Mouse (Mus musculus) midbrain, embryonic 14.5 days (tissue): Measurements from ENCODE around the gene Zzz3. TPM values are rescaled to one million over a fixed set of nuclear protein-coding genes. Genes with fewer than 3 reads are reported as not detected.
A peak's percentile ranks its signal among the peaks of the same experiment; 100 is the strongest.

Experiments
- ATAC-seq: fragments of 200-750 bp; cut with Nextera tagmentation; 2 replicates; pipeline ENCODE4 v1.8.0; 2017; ENCODE audit warnings: moderate number of reproducible peaks, moderate library complexity; ENCODE audit not compliant: low FRiP score, low TSS enrichment
- DNase-seq: peaks from one replicate; pipeline ENCODE4 v3.0.0-alpha.2; 2015
- H3K27ac ChIP-seq: fragments of 300-500 bp; sonication (generic); replicated peaks from 2 replicates; pipeline ENCODE4 v1.5.1; 2014; ENCODE audit warnings: mild to moderate bottlenecking, low read depth, low read length, moderate library complexity
- H3K27me3 ChIP-seq: fragments of 300-500 bp; sonication (generic); 2 replicates; pipeline ENCODE4 v1.6.1; 2014; ENCODE audit warnings: low read length, control low read depth, mixed read lengths; ENCODE audit not compliant: control insufficient read depth, insufficient read depth
- H3K36me3 ChIP-seq: fragments of 300-500 bp; sonication (generic); 2 replicates; pipeline ENCODE4 v1.6.1; 2014; ENCODE audit warnings: low read length, control low read depth; ENCODE audit not compliant: control insufficient read depth, insufficient read depth
- H3K4me1 ChIP-seq: fragments of 300-500 bp; sonication (generic); 2 replicates; pipeline ENCODE4 v1.6.1; 2014; ENCODE audit warnings: mild to moderate bottlenecking, antibody characterized with exemption, low read length, control low read depth; ENCODE audit not compliant: control insufficient read depth, insufficient read depth
- H3K4me2 ChIP-seq: fragments of 300-500 bp; sonication (generic); 2 replicates; pipeline ENCODE4 v1.6.1; 2014; ENCODE audit warnings: mild to moderate bottlenecking, low read length, moderate library complexity
- H3K4me3 ChIP-seq: fragments of 300-500 bp; sonication (generic); replicated peaks from 2 replicates; pipeline ENCODE4 v1.5.1; 2014; ENCODE audit warnings: low read depth, low read length
- H3K9ac ChIP-seq: fragments of 300-500 bp; sonication (generic); replicated peaks from 2 replicates; pipeline ENCODE4 v1.6.1; 2014; ENCODE audit warnings: mild to moderate bottlenecking, low read length, moderate library complexity
- H3K9me3 ChIP-seq: fragments of 300-500 bp; sonication (generic); 2 replicates; pipeline ENCODE4 v1.6.1; 2016; ENCODE audit warnings: low read length, control low read depth, mixed read lengths; ENCODE audit not compliant: control insufficient read depth
- WGBS: fragments of 180-500 bp; shearing (Covaris S2); extraction: QIAGEN DNeasy Blood & Tissue Kit; methylation state at CpG from one replicate; pipeline ENCODE4 v1.1.7; 2014; 5-methylcytosine and 5-hydroxymethylcytosine counted together
- polyA plus RNA-seq: library from polyadenylated mRNA; unstranded; fragments of >200 nt; fragmentation: Nextera tagmentation; extraction: Ambion mirVana; gene quantifications from 2 replicates; pipeline ENCODE4 v1.2.1, GENCODE M21; 2014

The Zzz3 gene
- polyA plus RNA-seq, result 34.2 and 46.7 TPM in 2 replicates

DNA sequence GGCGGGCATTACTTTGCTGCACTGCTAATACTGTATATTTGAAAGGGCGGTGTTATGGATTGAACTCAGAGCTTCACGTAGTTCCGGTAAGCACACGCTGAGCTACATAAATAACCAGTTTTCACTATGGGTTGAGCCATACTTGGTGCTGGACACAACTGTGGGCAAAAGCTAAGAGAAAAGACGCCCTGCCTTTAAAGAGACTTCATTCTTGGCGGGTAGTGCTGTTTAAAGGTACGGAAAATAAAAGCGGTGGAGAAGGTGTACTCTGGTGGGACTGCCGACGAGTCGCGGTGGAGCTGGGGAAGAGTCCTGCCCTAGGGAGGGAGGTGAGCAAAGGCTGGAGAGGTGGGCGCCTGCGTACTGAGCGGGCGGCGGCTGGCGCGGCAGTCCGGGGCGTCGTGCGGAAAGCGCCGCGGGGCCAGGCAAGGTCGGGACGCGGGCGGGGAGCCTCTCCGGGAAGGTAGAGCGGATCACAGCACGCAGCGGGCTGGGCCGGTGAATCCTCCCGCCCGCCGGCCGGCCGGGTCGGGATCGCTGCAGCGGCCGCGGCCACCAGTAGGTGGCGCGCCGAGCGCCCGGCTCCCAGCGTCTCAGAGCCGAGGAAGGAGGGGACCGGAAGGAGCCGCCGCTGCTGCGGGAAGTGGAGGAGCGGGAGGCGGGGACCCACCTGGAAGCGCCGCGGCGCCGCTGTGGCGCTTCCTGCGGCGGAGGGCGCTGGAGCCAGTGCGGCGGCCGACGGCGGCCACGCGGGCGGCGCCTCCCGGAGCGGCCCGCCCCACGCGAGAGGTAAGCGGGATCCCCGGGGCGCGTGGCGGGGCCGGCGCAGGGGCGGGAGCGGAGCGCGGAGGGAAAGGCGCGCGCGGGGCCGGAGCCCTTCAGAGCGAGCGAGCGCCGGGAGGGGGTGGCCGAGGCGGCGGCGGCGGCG is at the start of gene Zzz3:
Zzz3 (plus strand) TSS at position 124 of the 928 bp plus-strand sequence.
- peak within 1 kb of the TSS; percentile 71 for H3K4me3 ChIP-seq
- peaks cover 17% of the 10 kb centered on the region for H3K4me1 ChIP-seq
- peak within 1 kb of the TSS; percentile 89 for H3K9ac ChIP-seq
- peak; percentile 95 for DNase-seq
- peak within 1 kb of the TSS; percentile 98 for H3K27ac ChIP-seq
- peak within 1 kb of the TSS; percentile 90 for H3K4me2 ChIP-seq
- ATAC-seq, result peak; percentile 93
- under 1% methylated on average over 90 of the region's 108 CpGs for whole genome bisulfite sequencing
- H3K36me3 ChIP-seq, result peaks cover 24% of the 10 kb centered on the region
- H3K27me3 ChIP-seq, result no peaks in the 10 kb centered on the region
- H3K9me3 ChIP-seq, result no peaks in the 10 kb centered on the region

DNA sequence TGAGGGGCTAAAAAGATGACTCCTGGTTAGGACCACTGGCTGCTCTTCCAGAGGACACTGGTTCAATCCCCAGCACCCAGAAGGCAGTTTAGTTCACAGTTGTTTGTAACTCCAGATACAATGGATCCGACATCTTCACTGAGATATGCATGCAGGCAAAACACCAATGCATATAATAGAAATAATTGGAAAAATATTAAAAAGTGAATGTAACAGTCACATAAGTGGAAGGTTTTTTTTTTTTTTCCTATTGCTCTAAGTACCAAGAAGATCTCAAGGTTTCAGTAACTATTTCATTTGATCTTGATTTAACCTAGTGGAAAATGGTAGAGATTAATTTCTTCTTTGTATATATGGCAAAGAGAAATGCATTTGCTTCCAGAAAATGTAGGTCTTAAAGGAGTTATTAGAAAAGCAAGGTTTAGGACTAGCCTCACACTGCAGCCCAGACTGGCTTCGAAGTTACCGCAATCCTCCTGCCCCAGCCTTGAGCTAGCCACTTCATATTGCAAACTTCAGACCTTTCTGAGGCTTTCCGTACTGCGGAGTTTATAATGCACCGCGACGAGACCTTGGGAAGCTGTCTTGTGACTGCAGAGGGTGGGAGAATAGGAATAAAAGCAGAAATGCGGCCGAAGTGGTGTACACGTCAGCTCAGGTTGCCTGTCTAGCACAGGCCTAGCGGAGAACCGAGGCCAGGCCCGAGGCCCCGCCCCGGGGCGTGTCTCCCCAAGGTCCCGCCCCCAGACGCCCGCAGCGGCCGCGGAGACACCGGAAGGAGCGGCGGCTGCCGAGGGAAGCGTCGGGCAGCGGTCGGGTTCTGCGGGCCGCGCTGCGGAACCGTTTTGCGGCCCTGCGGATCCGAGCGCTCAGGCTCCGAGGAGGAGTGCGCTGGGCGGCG is 49.3 kb upstream of the Zzz3 start, which contains the start of gene Usp33:
Usp33 (plus strand) TSS at position 747 of the 901 bp plus-strand sequence.
- Histone ChIP-seq H3K36me3 (no peaks in the 10 kb centered on the region), H3K9me3 (no peaks in the 10 kb centered on the region), H3K9ac (peak within 1 kb of the TSS; percentile 88), H3K27me3 (no peaks in the 10 kb centered on the region), H3K4me3 (peak within 1 kb of the TSS; percentile 68), H3K27ac (peak within 1 kb of the TSS; percentile 85), H3K4me1 (peaks cover 13% of the 10 kb centered on the region), H3K4me2 (peak within 1 kb of the TSS; percentile 72)
- peak; percentile 98 for ATAC-seq
- peak; percentile 98 for DNase-seq
- WGBS, result 6% methylated on average over 44 of the region's 44 CpGs

DNA sequence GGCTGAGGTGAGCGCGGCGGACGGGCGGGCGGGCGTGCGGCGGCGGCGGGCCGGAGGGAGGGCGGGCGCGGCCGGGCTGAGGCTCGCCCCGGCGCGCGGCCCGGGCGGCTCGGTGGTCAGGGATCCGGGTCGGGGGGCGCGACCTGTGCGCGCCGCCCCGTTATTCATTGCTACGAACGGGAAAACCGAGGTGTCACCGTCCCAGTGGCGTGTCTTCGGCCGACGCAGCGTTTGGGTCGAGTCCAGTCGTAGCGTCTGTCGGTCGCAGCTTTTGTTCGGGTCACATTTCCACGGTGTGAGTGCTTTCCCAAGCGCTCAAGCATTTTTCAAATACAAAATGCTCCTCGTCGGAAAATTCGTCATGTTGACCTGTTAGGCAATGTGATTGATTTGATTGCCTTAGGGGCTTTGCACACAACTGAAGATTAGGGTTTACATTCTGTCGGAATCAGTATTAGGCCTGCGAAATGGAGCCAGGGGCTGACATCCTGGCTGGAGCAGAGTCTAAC is 48.6 kb upstream of the Zzz3 start:
- WGBS, result under 1% methylated on average over 52 of the region's 54 CpGs

DNA sequence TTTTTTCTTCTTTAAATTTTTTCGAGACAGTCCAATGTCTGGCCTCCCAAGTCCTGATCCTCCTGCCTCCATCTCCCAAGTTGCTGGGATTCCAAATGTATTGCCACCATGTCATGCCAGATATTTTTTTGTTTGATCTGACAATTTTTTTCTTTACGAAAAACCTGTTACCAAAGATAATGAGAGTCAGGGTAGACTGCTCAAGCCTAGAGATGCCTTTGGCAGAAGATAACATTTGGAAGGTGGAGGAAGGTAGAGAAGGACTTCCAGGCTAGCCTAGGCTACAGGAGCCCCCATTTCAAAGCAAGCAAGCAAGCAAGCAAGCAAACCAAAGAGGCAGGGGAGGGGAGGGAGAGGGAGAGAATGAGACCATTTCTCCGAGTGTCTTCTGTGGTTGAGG is 48.0 kb upstream of the Zzz3 start:
- no peak for ATAC-seq
- Histone ChIP-seq H3K27ac (0 out of 2 replicates have a peak overlapping the region, but pooled peaks have one; percentile 85), H3K4me1 (peaks cover 13% of the 10 kb centered on the region), H3K9me3 (no peaks in the 10 kb centered on the region), H3K9ac (peak overlapping the region; percentile 88), H3K36me3 (no peaks in the 10 kb centered on the region), H3K4me2 (peak overlapping the region; percentile 72), H3K27me3 (no peaks in the 10 kb centered on the region), H3K4me3 (peak overlapping the region; percentile 68)
- WGBS, result 50% methylated on average over 3 of the region's 3 CpGs
- DNase-seq, result no peak

More for the DNA sequence above, 48.6 kb upstream of the Zzz3 start:
- peak; percentile 15 for ATAC-seq
- H3K4me2 ChIP-seq, result peak overlapping the region; percentile 72
- peak overlapping the region; percentile 88 for H3K9ac ChIP-seq
- H3K4me3 ChIP-seq, result peak overlapping the region; percentile 68
- H3K9me3 ChIP-seq, result no peaks in the 10 kb centered on the region
- no peaks in the 10 kb centered on the region for H3K36me3 ChIP-seq
- H3K27ac ChIP-seq, result peak overlapping the region; percentile 85
- peaks cover 13% of the 10 kb centered on the region for H3K4me1 ChIP-seq
- DNase-seq, result peak; percentile 68
- no peaks in the 10 kb centered on the region for H3K27me3 ChIP-seq

DNA sequence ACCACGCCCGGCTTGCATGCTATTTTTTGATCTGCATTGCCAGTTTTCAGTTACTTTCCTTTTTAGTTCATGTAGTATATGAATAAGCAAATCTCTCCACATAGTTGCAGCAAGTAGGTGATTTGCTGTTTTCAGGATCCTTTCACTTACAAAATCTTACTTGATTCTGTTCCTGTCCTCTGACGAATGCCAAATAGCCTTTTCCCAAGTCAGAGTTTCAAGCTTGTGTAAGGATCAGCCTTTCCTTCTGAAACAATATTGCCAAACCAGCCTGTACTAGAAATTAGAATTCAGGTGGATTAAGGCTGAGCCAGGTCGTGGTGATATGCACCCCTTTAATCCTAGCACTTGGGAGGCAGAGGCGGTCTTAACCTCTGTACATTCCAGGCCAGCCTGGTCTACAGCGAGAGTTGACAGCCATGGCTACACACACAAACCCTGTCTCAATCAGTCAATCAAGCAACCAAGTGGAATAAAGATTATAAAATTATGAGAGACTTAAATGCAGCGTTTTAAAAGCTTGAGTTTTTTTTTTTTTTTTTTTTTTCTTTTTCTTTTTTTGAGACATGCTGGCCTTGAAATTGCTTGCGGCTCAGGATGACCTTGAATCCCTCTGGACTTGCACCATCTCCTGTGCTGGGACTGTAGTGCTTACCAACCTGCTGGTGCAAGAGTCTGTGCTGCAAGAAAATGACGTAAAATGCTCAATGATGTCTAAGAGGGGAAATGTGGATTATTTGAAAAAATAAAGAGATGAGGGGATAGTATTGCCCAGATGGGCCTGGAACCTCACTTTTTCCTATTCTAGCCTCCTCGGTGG is 47.1 kb upstream of the Zzz3 start:
- Histone ChIP-seq H3K27me3 (no peaks in the 10 kb centered on the region), H3K4me1 (peaks cover 18% of the 10 kb centered on the region), H3K4me3 (no peak overlapping the region), H3K9me3 (no peaks in the 10 kb centered on the region), H3K4me2 (peak overlapping the region; percentile 72), H3K27ac (no peak overlapping the region), H3K36me3 (no peaks in the 10 kb centered on the region), H3K9ac (0 out of 2 replicates have a peak overlapping the region, but pooled peaks have one; percentile 21)
- DNase-seq (no peak), ATAC-seq (no peak)
- WGBS, result 84% methylated on average over 10 of the region's 10 CpGs

DNA sequence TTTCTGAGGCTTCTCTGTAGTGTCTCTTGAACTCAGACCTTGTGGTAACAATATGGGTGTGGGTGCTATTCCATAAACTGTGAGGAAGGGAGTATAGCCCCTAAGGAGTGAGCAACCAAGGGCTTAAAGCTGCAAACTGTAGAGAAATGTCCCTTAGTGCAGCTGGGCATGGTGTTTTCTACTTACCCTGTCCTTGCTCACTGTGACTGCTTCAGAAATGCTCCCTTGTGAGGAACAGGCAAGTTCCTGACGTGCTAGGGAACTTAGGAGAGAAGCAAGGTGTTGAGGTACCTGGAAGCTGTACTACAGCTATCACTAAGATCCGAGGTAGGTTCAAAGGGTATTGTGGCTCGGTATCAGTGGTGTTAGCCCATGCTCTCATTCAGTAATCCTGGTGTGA is 44.8 kb upstream of the Zzz3 start:
- H3K4me2 ChIP-seq, result no peak overlapping the region
- H3K4me3 ChIP-seq, result no peak overlapping the region
- H3K9me3 ChIP-seq, result no peaks in the 10 kb centered on the region
- H3K4me1 ChIP-seq, result peaks cover 21% of the 10 kb centered on the region
- no peak for ATAC-seq
- 92% methylated on average over 3 of the region's 3 CpGs for WGBS
- no peaks in the 10 kb centered on the region for H3K36me3 ChIP-seq
- no peak overlapping the region for H3K9ac ChIP-seq
- H3K27me3 ChIP-seq, result no peaks in the 10 kb centered on the region
- no peak for DNase-seq
- no peak overlapping the region for H3K27ac ChIP-seq

DNA sequence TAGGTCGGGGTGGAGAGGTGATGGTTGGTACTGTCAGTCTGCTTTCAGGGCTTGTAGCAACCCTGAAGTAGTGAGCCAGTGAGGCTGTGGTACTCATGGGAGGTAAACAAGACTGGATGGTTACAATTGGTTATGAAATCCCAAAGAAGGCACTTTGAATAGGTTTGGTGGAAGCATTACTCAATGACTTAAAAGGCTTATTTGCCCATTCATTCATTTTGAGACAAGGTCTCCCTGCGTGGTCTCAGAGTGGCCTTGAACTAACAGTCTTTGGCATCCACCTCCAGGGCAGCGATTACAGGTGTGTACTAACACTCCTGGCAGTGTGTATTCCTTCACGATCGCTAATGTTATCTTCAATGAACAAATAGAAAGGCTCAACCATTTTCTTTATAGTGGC is 44.3 kb upstream of the Zzz3 start:
- H3K4me3 ChIP-seq, result no peak overlapping the region
- ATAC-seq (no peak), DNase-seq (no peak)
- no peaks in the 10 kb centered on the region for H3K36me3 ChIP-seq
- H3K9me3 ChIP-seq, result no peaks in the 10 kb centered on the region
- peaks cover 21% of the 10 kb centered on the region for H3K4me1 ChIP-seq
- H3K4me2 ChIP-seq, result no peak overlapping the region
- no peaks in the 10 kb centered on the region for H3K27me3 ChIP-seq
- H3K9ac ChIP-seq, result no peak overlapping the region
- no peak overlapping the region for H3K27ac ChIP-seq
- 86% methylated on average over 5 of the region's 5 CpGs for WGBS
